Mouse (Mus musculus): ENCODE results near the gene Cuta. TPM values are rescaled to one million over a fixed set of nuclear protein-coding genes. Genes with fewer than 3 reads are reported as not detected.
A peak's percentile ranks its signal among the peaks of the same experiment; 100 is the strongest.

Gene Cuta
- polyA plus RNA-seq, 1 experiment from 2014 or later, result 161 TPM

DNA sequence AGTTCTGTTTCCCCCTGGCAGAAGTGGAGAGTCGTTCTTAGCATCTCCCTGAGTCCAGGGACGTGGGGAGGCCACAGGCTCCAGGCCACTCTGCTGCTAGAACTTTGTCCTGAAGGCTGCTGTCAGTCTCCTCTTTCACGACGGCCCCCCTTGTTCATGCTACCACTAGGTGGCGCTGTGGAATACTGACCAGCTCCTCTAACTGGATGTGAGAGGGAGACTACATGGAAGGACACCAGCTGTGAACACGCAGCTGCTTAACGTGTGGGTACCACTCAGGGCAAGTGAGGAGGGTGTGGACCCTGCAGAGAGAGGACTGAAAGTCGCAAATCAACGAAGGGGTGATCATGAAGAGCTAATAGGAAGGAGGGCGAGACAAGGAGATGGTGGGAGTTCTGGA, 43.8 kb downstream of the Cuta start:
- H3K9ac ChIP-seq (replicated peaks; ENCODE audit: low read depth, low read length), result no peak overlapping the region
- ATAC-seq (ENCODE audit: insufficient number of reproducible peaks, insufficient read depth, low FRiP score, low read depth), result no peak
- H3K4me2 ChIP-seq (replicated peaks; ENCODE audit: low read depth, low read length), result no peak overlapping the region
- H3K9me3 ChIP-seq (ENCODE audit: control insufficient read depth, low read depth, low read length), result no peaks in the 10 kb centered on the region
- H3K36me3 ChIP-seq (ENCODE audit: control insufficient read depth, insufficient read depth, low read length), result no peaks in the 10 kb centered on the region
- H3K4me1 ChIP-seq (ENCODE audit: control insufficient read depth, insufficient read depth, low read length), result peaks cover 4% of the 10 kb centered on the region; the same call in 1 of the 2 replicates
- H3K4me3 ChIP-seq (ENCODE audit: low read depth, low read length), result no peak overlapping the region
- WGBS, result 16% methylated on average over 10 of the region's 10 CpGs
- H3K27ac ChIP-seq (ENCODE audit: low read length), result no peak overlapping the region
- no peaks in the 10 kb centered on the region for H3K27me3 ChIP-seq (ENCODE audit: control insufficient read depth, insufficient read depth, low read length)

DNA sequence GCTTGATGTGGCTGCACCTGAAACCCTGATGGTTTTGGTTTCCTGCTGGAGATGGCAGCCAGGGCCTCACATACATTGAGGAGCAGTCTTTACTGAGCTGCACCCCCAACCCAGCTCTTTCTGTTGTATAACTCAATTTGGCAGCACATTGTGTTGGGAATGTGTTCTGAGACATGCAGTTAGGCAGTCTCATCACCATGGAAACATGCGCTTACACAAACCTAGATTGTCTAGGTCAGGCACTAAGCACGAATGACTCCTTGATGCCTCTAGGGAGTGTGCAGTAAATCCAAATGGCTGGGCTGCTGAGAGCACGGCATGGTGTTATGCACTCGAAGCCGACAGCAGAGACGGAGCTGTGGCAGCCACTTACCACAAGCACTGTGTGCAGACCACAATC, 45.0 kb downstream of the Cuta start:
- Histone ChIP-seq H3K4me2 (replicated peaks; ENCODE audit: low read depth, low read length) (no peak overlapping the region), H3K27ac (ENCODE audit: low read length) (no peak overlapping the region), H3K36me3 (ENCODE audit: control insufficient read depth, insufficient read depth, low read length) (no peaks in the 10 kb centered on the region), H3K4me3 (ENCODE audit: low read depth, low read length) (no peak overlapping the region), H3K9ac (replicated peaks; ENCODE audit: low read depth, low read length) (no peak overlapping the region), H3K27me3 (ENCODE audit: control insufficient read depth, insufficient read depth, low read length) (no peaks in the 10 kb centered on the region), H3K4me1 (ENCODE audit: control insufficient read depth, insufficient read depth, low read length) (peaks cover 4% of the 10 kb centered on the region; the same call in 1 of the 2 replicates), H3K9me3 (ENCODE audit: control insufficient read depth, low read depth, low read length) (no peaks in the 10 kb centered on the region)
- 78% methylated on average over 6 of the region's 6 CpGs for WGBS
- ATAC-seq (ENCODE audit: insufficient number of reproducible peaks, insufficient read depth, low FRiP score, low read depth), result no peak

DNA sequence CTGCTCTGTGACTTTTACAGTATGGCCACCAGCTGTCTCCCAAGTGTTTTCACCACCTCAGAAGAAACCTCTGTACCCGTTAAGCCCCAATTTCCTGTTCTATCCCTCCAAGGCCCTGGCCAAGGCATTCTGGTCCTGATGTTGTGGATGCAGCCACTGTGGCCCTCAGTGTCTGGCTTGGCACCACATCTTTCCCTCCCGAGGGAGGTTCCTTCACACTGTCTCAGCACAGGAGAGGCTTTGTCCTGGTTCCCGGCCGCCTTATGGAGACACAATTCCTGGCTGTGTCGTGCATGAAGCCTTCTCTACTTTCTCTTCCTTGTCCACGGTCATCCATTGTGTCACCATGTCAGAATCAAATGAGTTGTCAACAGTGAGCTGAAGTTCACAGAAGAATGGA, 45.9 kb downstream of the Cuta start:
- peak overlapping the region; percentile 58; the same call in 1 of the 2 replicates for H3K27ac ChIP-seq (ENCODE audit: low read length)
- no peak overlapping the region for H3K4me3 ChIP-seq (ENCODE audit: low read depth, low read length)
- 56% methylated on average over 6 of the region's 6 CpGs for WGBS
- H3K4me2 ChIP-seq (replicated peaks; ENCODE audit: low read depth, low read length), result no peak overlapping the region; the same call in 1 of the 2 replicates
- no peak for ATAC-seq (ENCODE audit: insufficient number of reproducible peaks, insufficient read depth, low FRiP score, low read depth)
- H3K27me3 ChIP-seq (ENCODE audit: control insufficient read depth, insufficient read depth, low read length), result no peaks in the 10 kb centered on the region
- peaks cover 4% of the 10 kb centered on the region; the same call in 1 of the 2 replicates for H3K4me1 ChIP-seq (ENCODE audit: control insufficient read depth, insufficient read depth, low read length)
- no peaks in the 10 kb centered on the region for H3K36me3 ChIP-seq (ENCODE audit: control insufficient read depth, insufficient read depth, low read length)
- H3K9me3 ChIP-seq (ENCODE audit: control insufficient read depth, low read depth, low read length), result no peaks in the 10 kb centered on the region
- H3K9ac ChIP-seq (replicated peaks; ENCODE audit: low read depth, low read length), result no peak overlapping the region

DNA sequence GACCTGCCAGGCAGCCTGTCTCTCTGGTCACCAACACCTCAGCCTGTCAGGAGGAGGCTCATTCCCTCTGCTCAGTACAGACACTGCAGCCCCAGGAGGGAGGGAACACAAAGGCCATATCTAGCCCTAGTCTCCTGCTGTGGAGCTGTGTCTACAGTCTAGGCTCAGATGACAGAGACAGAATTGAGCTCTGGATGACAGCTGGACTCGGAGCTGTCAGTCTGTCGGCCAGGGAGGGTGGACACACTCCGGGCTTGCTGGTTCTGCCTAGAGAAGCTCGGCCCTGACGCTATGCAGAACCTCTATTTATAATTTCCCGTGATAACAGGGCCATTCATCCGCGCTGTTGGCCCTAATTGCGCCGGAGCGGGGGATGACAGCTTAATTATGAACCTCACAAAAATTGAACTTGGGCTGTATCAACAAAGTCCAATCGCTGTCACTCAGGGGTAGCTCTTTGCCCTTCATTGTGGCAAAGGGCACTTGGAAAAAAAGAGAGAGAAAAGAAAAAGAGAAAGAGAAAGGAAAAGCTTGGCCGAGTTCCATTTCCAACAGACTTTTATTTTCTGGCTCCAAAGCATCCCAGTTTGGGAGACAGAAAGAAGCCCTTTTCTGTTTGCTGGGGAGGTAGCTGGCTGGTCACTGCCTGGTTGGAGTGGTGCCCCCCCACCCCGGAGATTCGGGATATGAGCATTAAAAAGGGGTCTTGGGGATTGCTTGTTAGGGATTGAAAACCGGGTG, 46.6 kb downstream of the Cuta start:
- no peak overlapping the region for H3K9ac ChIP-seq (replicated peaks; ENCODE audit: low read depth, low read length)
- H3K4me1 ChIP-seq (ENCODE audit: control insufficient read depth, insufficient read depth, low read length), result peaks cover 4% of the 10 kb centered on the region; the same call in 1 of the 2 replicates
- no peak overlapping the region for H3K4me3 ChIP-seq (ENCODE audit: low read depth, low read length)
- peak; percentile 49; the same call in 1 of the 2 replicates for ATAC-seq (ENCODE audit: insufficient number of reproducible peaks, insufficient read depth, low FRiP score, low read depth)
- no peaks in the 10 kb centered on the region for H3K27me3 ChIP-seq (ENCODE audit: control insufficient read depth, insufficient read depth, low read length)
- peak overlapping the region; percentile 26; the same call in 1 of the 2 replicates for H3K4me2 ChIP-seq (replicated peaks; ENCODE audit: low read depth, low read length)
- H3K9me3 ChIP-seq (ENCODE audit: control insufficient read depth, low read depth, low read length), result no peaks in the 10 kb centered on the region
- WGBS, result 34% methylated on average over 16 of the region's 16 CpGs
- no peaks in the 10 kb centered on the region for H3K36me3 ChIP-seq (ENCODE audit: control insufficient read depth, insufficient read depth, low read length)
- peak overlapping the region; percentile 58; the same call in 1 of the 2 replicates for H3K27ac ChIP-seq (ENCODE audit: low read length)

DNA sequence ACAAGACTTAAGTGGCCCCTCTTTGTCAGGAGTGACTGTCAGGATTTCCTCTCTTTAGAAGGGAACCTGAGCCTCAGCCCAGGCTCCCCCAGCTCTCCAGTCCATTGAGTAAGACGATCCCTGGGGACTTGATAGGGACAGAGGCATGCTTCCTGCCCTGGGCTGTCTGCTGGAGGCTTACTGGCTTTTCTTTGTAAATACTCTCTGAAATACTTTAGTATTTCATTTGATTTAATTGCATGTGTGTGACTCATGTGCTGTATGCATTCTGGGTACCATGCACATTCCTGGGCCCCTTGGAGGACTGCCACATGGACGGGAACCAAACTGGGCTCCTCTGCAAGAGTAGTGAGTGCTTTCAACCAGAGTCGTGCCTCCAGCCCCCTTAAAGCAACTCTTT, 51.4 kb downstream of the Cuta start:
- Histone ChIP-seq H3K4me2 (replicated peaks; ENCODE audit: low read depth, low read length) (no peak overlapping the region), H3K9ac (replicated peaks; ENCODE audit: low read depth, low read length) (no peak overlapping the region), H3K27ac (ENCODE audit: low read length) (no peak overlapping the region; the same call in 1 of the 2 replicates), H3K9me3 (ENCODE audit: control insufficient read depth, low read depth, low read length) (no peaks in the 10 kb centered on the region), H3K4me3 (ENCODE audit: low read depth, low read length) (no peak overlapping the region), H3K36me3 (ENCODE audit: control insufficient read depth, insufficient read depth, low read length) (no peaks in the 10 kb centered on the region), H3K4me1 (ENCODE audit: control insufficient read depth, insufficient read depth, low read length) (peaks cover 11% of the 10 kb centered on the region; the same call in 1 of the 2 replicates), H3K27me3 (ENCODE audit: control insufficient read depth, insufficient read depth, low read length) (no peaks in the 10 kb centered on the region)
- ATAC-seq (ENCODE audit: insufficient number of reproducible peaks, insufficient read depth, low FRiP score, low read depth), result no peak
- 20% methylated on average over 3 of the region's 3 CpGs for WGBS

DNA sequence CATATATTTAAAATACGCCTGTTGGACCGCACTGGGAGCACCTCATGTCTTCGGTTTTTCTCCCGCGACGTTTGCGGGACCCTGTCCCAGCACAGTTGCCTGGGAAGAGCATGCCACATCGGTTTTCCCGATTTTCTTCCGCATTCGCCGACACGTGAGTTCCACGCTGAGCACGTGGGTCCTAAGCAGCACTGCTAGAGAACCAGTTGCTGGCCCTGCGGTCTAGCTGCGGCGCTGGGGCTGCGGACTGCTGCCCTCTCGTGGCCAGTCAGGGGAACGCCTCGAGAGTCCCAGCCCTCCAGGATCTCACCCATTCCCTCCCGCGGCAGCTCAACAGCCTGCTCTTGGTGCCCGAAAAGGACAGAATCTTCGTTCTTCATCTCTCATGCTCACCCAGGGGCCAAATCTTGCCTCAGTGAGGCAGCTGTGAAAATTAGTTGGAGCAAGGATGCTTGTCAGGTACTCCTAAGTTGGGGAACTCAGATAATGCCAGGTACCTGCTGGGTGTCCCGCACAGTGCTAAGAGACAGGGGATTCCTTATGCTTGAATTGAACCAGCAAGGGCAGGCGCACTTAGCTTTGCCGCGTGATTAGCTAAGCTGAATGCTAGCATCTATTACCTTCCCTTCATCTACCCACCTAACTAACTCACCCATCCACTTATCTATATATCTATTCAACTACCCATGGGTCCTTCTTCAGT, 53.2 kb downstream of the Cuta start:
- Histone ChIP-seq H3K9ac (replicated peaks; ENCODE audit: low read depth, low read length) (no peak overlapping the region), H3K4me2 (replicated peaks; ENCODE audit: low read depth, low read length) (peak overlapping the region; percentile 45)
- WGBS, result 10% methylated on average over 30 of the region's 30 CpGs

DNA sequence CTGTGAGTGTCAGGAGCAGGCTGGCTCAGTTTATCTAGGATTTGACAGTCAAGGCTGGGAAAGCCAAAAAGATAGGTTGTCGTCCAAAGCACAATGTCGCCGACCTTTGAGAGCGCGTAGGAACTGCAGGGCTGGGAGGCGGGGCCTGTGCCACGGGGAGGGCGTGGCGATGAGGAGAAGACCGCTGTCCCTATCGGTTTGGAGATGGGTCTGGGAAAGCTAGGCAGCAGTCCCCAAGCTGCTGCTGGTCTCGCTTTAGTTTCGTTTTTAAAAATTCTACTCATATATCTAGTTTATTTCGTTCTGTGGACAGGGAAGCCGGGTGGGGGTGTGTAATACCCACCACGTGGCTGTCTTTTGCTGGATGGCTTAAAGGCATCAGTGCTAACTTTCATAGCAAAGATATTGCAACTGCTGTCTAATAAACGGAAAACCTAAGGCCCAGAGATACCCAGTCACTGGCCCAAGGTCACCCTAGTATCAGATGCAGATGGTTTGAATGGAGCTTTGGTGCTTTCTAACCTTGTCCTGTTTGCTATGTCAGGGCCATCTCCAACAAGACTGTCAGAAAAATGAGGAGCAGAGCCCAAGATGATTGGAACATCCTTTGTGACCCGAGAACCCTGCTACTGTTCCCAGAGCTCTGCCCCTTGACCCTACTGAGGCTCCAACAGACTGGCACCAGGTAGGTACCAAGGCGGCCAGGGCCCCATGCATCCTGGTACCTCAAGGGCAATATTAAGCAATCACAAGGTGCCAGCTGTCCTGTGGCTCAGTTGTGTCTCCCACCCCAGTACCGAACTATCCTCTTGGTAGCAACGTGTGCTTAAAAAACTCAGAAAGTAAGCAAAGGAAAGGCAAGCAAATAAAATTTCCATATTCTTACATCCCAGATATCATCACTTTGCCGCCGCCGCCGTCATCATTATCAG, 54.1 kb downstream of the Cuta start:
- Histone ChIP-seq H3K36me3 (ENCODE audit: control insufficient read depth, insufficient read depth, low read length) (no peaks in the 10 kb centered on the region), H3K4me1 (ENCODE audit: control insufficient read depth, insufficient read depth, low read length) (peaks cover 7% of the 10 kb centered on the region; the same call in 1 of the 2 replicates), H3K4me2 (replicated peaks; ENCODE audit: low read depth, low read length) (peak overlapping the region; percentile 45), H3K4me3 (ENCODE audit: low read depth, low read length) (peak overlapping the region; percentile 29), H3K27ac (ENCODE audit: low read length) (no peak overlapping the region), H3K9ac (replicated peaks; ENCODE audit: low read depth, low read length) (no peak overlapping the region), H3K27me3 (ENCODE audit: control insufficient read depth, insufficient read depth, low read length) (no peaks in the 10 kb centered on the region), H3K9me3 (ENCODE audit: control insufficient read depth, low read depth, low read length) (no peaks in the 10 kb centered on the region)
- peak; percentile 35; the same call in 1 of the 2 replicates for ATAC-seq (ENCODE audit: insufficient number of reproducible peaks, insufficient read depth, low FRiP score, low read depth)
- 18% methylated on average over 25 of the region's 25 CpGs for whole genome bisulfite sequencing

More for the DNA sequence above, 53.2 kb downstream of the Cuta start:
- no peaks in the 10 kb centered on the region for H3K9me3 ChIP-seq (ENCODE audit: control insufficient read depth, low read depth, low read length)
- ATAC-seq (ENCODE audit: insufficient number of reproducible peaks, insufficient read depth, low FRiP score, low read depth), result peak; percentile 83
- peaks cover 7% of the 10 kb centered on the region; the same call in 1 of the 2 replicates for H3K4me1 ChIP-seq (ENCODE audit: control insufficient read depth, insufficient read depth, low read length)
- peak overlapping the region; percentile 29 for H3K4me3 ChIP-seq (ENCODE audit: low read depth, low read length)
- no peaks in the 10 kb centered on the region for H3K27me3 ChIP-seq (ENCODE audit: control insufficient read depth, insufficient read depth, low read length)
- H3K27ac ChIP-seq (ENCODE audit: low read length), result no peak overlapping the region
- H3K36me3 ChIP-seq (ENCODE audit: control insufficient read depth, insufficient read depth, low read length), result no peaks in the 10 kb centered on the region

All from stomach, embryonic 14.5 days (tissue).